7 mouse cellular contexts compared by ENCODE assay signal in the genomic region with DNA sequence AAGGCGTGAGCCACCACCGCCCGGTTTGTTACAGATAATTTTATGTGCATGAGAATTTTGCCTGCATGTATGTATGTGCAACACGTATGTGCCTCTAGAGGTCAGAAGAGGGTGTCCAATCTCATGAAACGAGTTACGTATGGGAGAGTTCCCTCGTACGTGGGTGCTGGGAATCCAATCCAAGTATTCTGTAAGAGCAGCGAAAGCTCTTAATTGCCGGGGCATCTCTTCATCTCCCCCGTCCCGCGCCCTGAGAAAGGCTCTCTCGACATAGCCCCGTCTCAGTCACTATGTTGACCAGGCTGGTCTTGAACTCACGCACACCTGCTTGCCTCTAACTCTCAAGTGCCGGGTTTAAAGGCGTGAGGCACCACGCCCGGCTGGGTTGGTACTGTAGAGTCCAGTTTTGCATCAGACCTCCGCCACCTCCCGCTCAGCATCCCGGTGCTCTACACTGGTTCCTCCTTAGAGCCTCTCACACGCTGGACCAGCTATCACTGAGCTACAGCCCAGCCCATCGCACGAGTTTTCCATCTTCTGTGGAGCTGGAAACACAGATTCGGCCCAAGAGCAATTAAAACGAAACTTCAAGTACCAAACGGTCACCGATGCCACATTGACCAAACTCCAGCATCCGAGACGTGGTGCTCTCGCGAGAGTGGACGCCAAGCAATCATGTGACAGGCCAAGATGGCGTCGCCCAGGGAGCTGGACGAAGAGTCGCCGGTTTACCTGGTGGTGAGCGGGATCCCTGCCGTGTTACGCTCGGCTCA. TPM values are rescaled to one million over a fixed set of nuclear protein-coding genes. Genes with fewer than 3 reads are reported as not detected.
A peak's percentile ranks its signal among the peaks of the same experiment; 100 is the strongest.
DNase-seq lines count a peak whose midpoint lies in the region; ATAC-seq lines count a peak whose summit lies in the region.

A gene (plus strand): TSS at position 676 of the 773 bp plus-strand sequence.

- peaks cover 15% of the 10 kb centered on the region for H3K4me1 ChIP-seq in limb, embryonic 10.5 days
- H3K4me1 ChIP-seq in midbrain, embryonic 13.5 days (replicated peaks), result peaks cover 16% of the 10 kb centered on the region

- H3K4me2 ChIP-seq in midbrain, embryonic 13.5 days (replicated peaks), result peak within 1 kb of the TSS; percentile 80

- WGBS in limb, embryonic 10.5 days, result 11% methylated on average over 44 of the region's 44 CpGs
- 6% methylated on average over 44 of the region's 44 CpGs for WGBS in midbrain, embryonic 13.5 days

- H3K27me3 ChIP-seq in limb, embryonic 10.5 days (ENCODE audit: low read depth, poor library complexity, severe bottlenecking), result no peaks in the 10 kb centered on the region
- no peaks in the 10 kb centered on the region for H3K27me3 ChIP-seq in midbrain, embryonic 13.5 days

- peak within 1 kb of the TSS; percentile 89 for H3K4me3 ChIP-seq in limb, embryonic 10.5 days
- H3K4me3 ChIP-seq in midbrain, embryonic 13.5 days (replicated peaks), result peak within 1 kb of the TSS; percentile 97

- H3K9me3 ChIP-seq in limb, embryonic 10.5 days (replicated peaks), result no peaks in the 10 kb centered on the region
- H3K9me3 ChIP-seq in midbrain, embryonic 13.5 days, result no peaks in the 10 kb centered on the region

- peak; percentile 96 for ATAC-seq in granulocyte monocyte progenitor cell, adult 5-6 weeks (replicated peaks; ENCODE audit: poor library complexity, severe bottlenecking)
- peak; percentile 92 for ATAC-seq in midbrain, embryonic 13.5 days

- DNase-seq in adrenal gland, adult 8-10 months, result peak; percentile 88
- peak; percentile 87 for DNase-seq in embryo, embryonic 9.5 days (ENCODE audit: extremely low spot score)
- DNase-seq in kidney, adult 11 months, result peak; percentile 92
- DNase-seq in limb, embryonic 10.5 days (ENCODE audit: low spot score), result peak; percentile 94
- peak; percentile 72 for DNase-seq in spleen, adult 12 weeks (ENCODE audit: low spot score)

- peak within 1 kb of the TSS; percentile 90 for H3K27ac ChIP-seq in limb, embryonic 10.5 days
- H3K27ac ChIP-seq in midbrain, embryonic 13.5 days, result peak within 1 kb of the TSS; percentile 86

- H3K9ac ChIP-seq in midbrain, embryonic 13.5 days (replicated peaks), result peak within 1 kb of the TSS; percentile 89

- peaks cover 18% of the 10 kb centered on the region for H3K36me3 ChIP-seq in limb, embryonic 10.5 days
- H3K36me3 ChIP-seq in midbrain, embryonic 13.5 days, result peaks cover 16% of the 10 kb centered on the region

RNA-seq across cellular contexts. Expression of the gene that starts here (rescaled TPM):
- 10 to 100 TPM in 2 of 4 experiments, 1 to 10 TPM in 2; 6.1 to 15.6 (median 9.6) TPM for total RNA-seq in adrenal gland, adult 8-10 months (2022)
- 4.2 and 17.8 TPM in 2 replicates for total RNA-seq in granulocyte monocyte progenitor cell, adult 5-6 weeks (2014; fragmentation: Nextera tagmentation)
- total RNA-seq in granulocyte monocyte progenitor cell, adult 5-6 weeks (2017), result 18.3 and 23.7 TPM in 2 replicates
- polyA plus RNA-seq in limb, embryonic 10.5 days (2016; fragmentation: Nextera tagmentation; extraction: Ambion mirVana), result 12.9 and 14.0 TPM in 2 replicates
- 7.6 and 7.8 TPM in 2 replicates for polyA plus RNA-seq in midbrain, embryonic 13.5 days (2015; fragmentation: Nextera tagmentation; extraction: Ambion mirVana)

Comparison
In these comparisons a context has a peak if more than half of its experiments do, and no peak if none do; other contexts are left out.
1. Peak in every context shown above with its lines: DNase-seq, ATAC-seq, H3K4me3 ChIP-seq and H3K27ac ChIP-seq.